Mouse (Mus musculus): Measurements from ENCODE around the gene Olfr699.
"Not testable (repeated sequence)": the region's sequence is repeated elsewhere in the genome, so short reads cannot be mapped to it uniquely, and the experiment has no call there.

The Olfr699 gene

GRCm38 (mm10) chr7:106793098-106793497 lies at the start of gene Olfr699:
TSS of gene Olfr699 (minus strand) at chr7:106793198.
- DNase-seq (ENCODE audit: low spot score) = no peak

GRCm38 (mm10) chr7:106833793-106834192 lies 40.8 kb upstream of the Olfr699 start, which contains the start of gene Olfr702:
TSS of gene Olfr702 (minus strand) at chr7:106833893.
- DNase-seq (ENCODE audit: low spot score) = no peak

- DNase-seq (ENCODE audit: low spot score) = no peak
These were observed 25.4 kb upstream of the Olfr699 start for GRCm38 (mm10) chr7:106818414-106818813.

GRCm38 (mm10) chr7:106815775-106816174 lies 22.8 kb upstream of the Olfr699 start:
- no peak for DNase-seq (ENCODE audit: low spot score)

GRCm38 (mm10) chr7:106813829-106814228 lies 20.8 kb upstream of the Olfr699 start, which contains the start of gene Olfr701:
TSS of gene Olfr701 (plus strand) at chr7:106814129.
- DNase-seq (ENCODE audit: low spot score) = no peak

GRCm38 (mm10) chr7:106808734-106809133 lies 15.7 kb upstream of the Olfr699 start, which contains the start of gene Olfr700:
TSS of gene Olfr700 (minus strand) at chr7:106808834.
- no peak for DNase-seq (ENCODE audit: low spot score)

- DNase-seq (ENCODE audit: low spot score) = no peak
These were observed 4.7 kb downstream of the Olfr699 start for GRCm38 (mm10) chr7:106788330-106788729.

- not testable (repeated sequence) for DNase-seq (ENCODE audit: low spot score)
These were observed 32.0 kb downstream of the Olfr699 start for GRCm38 (mm10) chr7:106761008-106761407.

- DNase-seq (ENCODE audit: low spot score) = no peak
These were observed 34.2 kb downstream of the Olfr699 start for GRCm38 (mm10) chr7:106758800-106759199.

- DNase-seq (ENCODE audit: low spot score) = no peak
These were observed 37.7 kb downstream of the Olfr699 start, which contains the start of gene Olfr698 for GRCm38 (mm10) chr7:106755297-106755696. TSS of gene Olfr698 (minus strand) at chr7:106755397.

GRCm38 (mm10) chr7:106745811-106746210 lies 47.2 kb downstream of the Olfr699 start:
- no peak for DNase-seq (ENCODE audit: low spot score)

- DNase-seq (ENCODE audit: low spot score) = no peak
These were observed 50.7 kb downstream of the Olfr699 start, which contains the start of gene Olfr697 for GRCm38 (mm10) chr7:106742343-106742742. TSS of gene Olfr697 (minus strand) at chr7:106742443.
